Mouse (Mus musculus): ENCODE data around the gene Prph.
"Not testable (repeated sequence)": the region's sequence is repeated elsewhere in the genome, so short reads cannot be mapped to it uniquely, and the experiment has no call there.

Gene Prph

DNA sequence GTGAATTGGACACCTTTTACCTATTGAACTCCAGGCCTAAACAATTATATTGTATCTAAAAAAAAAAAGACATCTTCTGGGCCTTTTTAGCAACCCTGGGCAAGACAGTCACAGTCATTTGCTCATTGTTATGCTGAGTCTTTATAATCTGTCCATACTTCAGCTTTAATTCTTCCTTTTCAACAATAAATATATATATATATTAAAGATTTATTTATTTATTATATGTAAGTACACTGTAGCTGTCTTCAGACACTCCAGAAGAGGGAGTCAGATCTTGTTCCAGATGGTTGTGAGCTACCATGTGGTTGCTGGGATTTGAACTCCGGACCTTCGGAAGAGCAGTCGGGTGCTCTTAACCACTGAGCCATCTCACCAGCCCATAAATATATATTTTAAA, 21.0 kb downstream of the Prph start:
- DNase-seq (ENCODE audit: low spot score): not testable (repeated sequence)

DNA sequence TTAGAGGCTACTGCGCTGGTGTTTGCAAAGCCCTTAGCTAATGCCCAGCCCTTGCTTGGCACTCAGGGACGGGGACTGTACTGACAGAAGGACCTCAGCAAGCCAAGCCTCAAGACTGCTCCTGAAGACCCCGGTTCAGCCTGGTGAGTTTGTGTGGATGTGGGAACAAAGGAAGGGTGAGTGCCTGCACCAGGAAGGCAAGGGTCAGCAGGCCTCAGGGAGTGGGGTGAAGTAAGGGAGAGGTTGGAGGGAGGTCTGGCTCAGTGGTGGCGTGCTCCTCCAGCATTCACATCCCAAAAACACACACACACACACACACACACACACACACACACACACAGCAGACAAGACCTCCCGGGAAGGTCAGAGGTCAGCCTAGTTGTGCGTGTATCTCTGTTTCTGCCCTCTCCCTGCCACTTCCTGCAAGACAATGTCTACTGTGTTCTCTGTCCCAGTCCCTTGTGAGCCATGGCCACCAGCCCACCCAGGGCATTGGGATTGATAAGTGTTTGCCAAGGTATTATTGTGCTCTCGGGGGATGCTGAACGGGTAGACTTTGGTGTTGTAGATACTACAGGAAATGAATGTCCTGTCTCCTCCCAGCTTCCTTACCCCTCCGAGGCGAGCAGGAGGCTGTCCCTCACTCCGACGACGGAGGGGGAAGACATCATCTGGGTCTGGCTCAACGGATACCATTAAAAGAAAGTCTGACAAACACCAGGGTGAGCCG, 23.4 kb downstream of the Prph start:
- no peak for DNase-seq (ENCODE audit: low spot score)

GRCm38 (mm10) chr15:99079804-99080203, 24.8 kb downstream of the Prph start:
- no peak for DNase-seq (ENCODE audit: low spot score)

DNA sequence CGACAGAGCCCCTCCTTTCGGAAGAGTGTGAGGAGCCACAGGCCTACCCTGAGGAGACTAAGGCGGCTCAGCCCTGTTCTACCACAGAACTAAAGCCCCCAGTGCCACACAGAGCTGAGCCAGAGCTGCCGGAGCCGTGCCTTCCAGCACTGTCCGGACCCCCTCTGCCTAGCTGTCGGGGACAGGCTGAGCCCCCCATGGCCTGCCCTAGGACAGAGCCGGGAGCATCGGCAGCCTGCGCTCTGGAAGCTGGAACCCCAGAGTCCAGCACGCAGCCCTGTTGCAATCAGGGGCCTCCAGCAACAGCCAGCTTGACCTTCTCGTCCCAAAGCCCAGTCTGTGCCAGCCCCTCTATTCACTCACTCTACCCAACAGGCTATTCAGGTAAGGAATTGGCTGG, 27.3 kb downstream of the Prph start:
- no peak for DNase-seq (ENCODE audit: low spot score)

DNA sequence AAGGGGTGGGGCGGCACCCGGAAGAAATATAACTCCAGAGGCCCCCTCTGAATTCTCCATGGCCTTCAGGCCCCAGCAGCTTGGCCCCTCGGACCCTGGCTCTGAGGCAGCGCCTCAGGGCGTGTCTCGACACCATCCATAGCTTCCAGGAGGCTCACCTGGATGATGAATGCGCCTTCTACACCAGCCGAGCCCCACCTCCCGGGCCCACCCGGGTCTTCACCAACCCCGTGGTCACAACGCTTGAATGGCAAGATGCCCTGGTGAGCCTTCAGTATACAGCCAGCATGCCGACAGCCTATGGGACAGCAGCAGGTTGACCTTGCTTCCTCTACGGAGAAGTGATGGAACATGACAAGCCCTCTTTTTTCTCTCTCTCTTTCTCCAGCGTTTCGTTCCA, 27.9 kb downstream of the Prph start:
- no peak for DNase-seq (ENCODE audit: low spot score)

DNA sequence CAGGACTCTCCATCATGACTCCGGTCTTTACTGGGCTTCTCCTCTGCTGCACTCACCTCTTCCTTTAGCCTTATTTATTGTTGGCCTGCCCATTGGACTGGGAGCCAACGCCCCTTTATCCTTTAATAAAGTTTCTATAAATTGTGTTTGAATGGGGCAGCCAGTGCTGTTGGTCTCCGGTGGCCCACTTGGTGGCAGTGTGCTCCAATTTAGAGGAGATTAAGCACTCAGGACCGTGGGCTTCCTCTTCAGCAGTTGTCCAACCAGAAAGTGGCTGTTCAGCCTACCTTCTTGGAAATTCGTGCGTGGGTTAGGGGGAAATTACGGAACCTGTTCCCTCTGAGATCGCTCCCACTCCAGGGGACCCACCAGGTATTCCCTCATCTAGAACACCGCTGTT, 28.3 kb downstream of the Prph start:
- DNase-seq (ENCODE audit: low spot score): no peak

GRCm38 (mm10) chr15:99083867-99084557, 29.0 kb downstream of the Prph start:
- no peak for DNase-seq (ENCODE audit: low spot score)

- no peak for DNase-seq (ENCODE audit: low spot score)
These were observed 29.6 kb downstream of the Prph start for GRCm38 (mm10) chr15:99084618-99085017.

- no peak for DNase-seq (ENCODE audit: low spot score)
These were observed 31.0 kb downstream of the Prph start for GRCm38 (mm10) chr15:99085997-99086396.

DNA sequence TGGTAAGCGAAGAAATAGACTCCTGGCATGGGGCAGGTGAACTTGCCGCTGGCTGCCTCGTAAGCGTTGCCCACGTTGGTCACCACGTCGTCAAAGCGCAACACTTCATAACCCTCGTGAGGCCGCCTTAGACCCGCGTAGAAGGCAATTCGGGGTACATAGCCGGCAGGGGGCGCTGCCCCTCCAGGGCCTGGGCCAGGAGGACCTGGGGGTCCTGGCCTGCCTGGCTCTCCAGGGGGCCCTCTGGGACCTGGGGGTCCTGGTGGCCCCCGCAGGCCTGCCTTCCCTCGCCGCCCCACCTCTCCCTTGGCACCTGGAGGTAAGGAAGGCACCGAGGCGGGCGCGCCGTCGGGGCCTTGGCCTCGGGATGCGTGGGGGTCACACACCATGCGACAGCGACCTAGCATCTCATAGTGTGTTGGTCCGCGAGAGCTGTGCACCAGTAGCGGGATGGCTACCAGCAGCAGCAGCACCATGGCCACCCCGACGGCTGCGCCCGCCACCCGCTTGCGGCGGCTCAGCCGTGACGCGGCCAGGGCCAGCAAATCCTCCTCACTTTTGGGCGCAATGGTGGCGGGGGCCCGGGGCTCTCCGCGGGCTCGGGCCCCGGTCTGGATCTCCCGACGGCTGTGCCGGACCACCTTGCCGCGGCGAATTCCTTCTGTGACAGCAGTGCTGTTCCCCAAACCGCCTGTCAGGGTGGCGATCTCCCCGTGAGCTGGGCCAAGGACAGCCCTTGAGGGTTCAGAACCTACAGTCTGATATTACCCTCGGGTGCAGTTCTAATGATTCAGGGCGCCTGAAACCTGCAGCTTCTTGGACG, 32.5 kb downstream of the Prph start, which contains the start of gene C1ql4:
Gene C1ql4 (minus strand): TSS at position 565 of the 823 bp plus-strand sequence.
- DNase-seq (ENCODE audit: low spot score): no peak

- peak; percentile 46 for DNase-seq (ENCODE audit: low spot score)
These were observed 33.3 kb downstream of the Prph start for GRCm38 (mm10) chr15:99088292-99088691.

- no peak for DNase-seq (ENCODE audit: low spot score)
These were observed 34.1 kb downstream of the Prph start for GRCm38 (mm10) chr15:99089069-99089468.

DNA sequence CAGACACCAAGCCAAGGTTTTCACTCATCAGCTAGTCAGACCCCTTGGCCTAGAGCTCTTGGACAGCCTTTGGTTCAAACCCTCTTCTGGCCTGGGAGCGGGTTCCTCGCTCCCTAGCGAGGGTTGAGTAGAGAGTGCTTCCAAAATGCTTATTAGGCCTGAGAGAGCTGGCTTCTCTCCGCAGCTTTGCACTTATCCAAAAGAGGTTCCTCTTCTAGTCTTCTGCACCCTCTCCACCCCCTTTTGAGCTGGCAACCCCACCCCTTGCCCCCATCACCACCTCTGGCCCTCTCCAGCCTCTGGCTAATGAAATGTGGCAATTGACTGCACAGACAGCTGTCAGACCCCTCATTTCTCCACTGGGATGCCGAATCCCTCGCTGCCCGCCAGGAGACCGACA, 37.9 kb downstream of the Prph start, which contains the start of gene Dnajc22:
Gene Dnajc22 (plus strand): TSS at position 301 of the 400 bp plus-strand sequence.
- DNase-seq (ENCODE audit: low spot score): no peak

- DNase-seq (ENCODE audit: low spot score): no peak
These were observed 38.6 kb downstream of the Prph start for GRCm38 (mm10) chr15:99093291-99094258.

DNA sequence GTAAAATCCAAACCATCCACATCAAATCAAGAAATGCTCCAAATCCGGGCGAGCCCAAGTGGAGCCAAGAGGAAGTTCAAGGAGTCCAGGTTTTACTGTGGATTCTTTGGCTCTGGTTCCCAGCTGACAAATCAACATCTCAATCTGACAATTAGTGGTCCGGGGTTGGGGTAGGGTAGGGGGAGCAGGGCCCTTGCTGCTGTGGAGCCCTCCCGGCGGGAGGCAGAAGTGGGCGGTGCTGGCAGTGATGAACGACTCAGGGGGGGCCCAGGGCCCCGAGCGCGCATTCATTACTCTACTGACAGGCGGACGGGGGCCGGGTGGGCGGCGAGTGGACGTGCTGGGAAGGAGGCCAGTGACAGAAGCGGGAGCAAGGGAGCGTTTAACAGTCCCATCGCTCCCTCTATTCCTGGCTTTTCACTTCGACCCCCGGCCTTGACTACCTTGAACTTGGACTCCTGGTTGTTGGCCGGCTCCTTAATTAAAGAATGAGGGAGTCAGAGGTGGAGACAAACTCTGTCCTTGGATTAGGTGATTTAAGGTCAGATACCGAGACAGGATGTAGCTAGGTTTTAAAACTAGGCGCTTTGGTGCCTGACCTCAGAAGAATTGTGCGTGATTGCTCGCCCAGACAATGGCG, 39.8 kb downstream of the Prph start:
- DNase-seq (ENCODE audit: low spot score): no peak

GRCm38 (mm10) chr15:99095356-99095755, 40.4 kb downstream of the Prph start:
- DNase-seq (ENCODE audit: low spot score): no peak

GRCm38 (mm10) chr15:99096061-99096793, 41.3 kb downstream of the Prph start:
- DNase-seq (ENCODE audit: low spot score): no peak

DNA sequence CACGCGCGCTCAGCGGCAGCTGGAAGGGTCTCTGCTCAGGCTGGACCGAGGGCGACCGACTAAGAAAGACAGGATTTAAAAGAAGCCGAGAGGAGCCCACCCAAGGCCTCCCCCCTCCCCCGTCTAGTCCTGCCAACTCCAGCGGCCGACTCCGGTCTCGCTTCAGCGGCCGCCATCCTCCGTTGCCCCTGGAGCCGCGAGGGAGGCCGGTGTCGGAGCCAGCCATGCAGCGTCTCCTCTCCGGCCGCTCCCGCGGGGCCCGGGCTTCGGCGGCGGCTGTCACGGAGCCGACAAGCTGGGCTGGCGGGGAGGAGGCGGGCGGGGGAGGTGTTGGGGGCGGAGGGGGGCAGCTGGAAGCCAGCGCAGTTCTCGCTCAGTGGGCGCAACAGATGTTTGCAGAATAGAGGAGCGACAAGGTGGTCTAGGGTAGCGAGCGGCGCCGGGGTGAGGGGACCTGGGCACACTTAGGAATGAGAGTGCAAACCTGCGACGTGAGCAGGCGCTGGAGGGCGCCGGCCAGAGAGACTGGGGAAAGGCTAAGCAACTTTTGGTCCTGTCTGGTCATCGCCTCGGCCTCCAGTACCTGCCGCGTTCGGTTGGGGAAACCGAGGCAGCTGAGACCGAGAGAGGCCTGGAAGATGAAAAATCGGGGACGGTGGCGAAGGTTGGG, 42.0 kb downstream of the Prph start:
- DNase-seq (ENCODE audit: low spot score): no peak

- DNase-seq (ENCODE audit: low spot score): no peak
These were observed 43.0 kb downstream of the Prph start for GRCm38 (mm10) chr15:99097840-99098492.
